Mouse (Mus musculus) left cerebral cortex, postnatal 14 days (tissue): ENCODE measurements around the gene Slc16a4. TPM values are rescaled to one million over a fixed set of nuclear protein-coding genes. Genes with fewer than 3 reads are reported as not detected.

Source experiments
- DNase-seq, 2 experiments: peaks; one replicate each; pipeline ENCODE4 v3.0.0; 2021 to 2022; ENCODE audit warnings: low spot score in 2 of 2, mixed read lengths in 1 of 2
- intact Hi-C: fragments of 180-260 bp; cut with DNase I; formaldehyde crosslinking; loops from one replicate; pipeline ENCODE4 v1.15.1; 2025
- total RNA-seq, 2 experiments: library from RNA; stranded (reverse); gene quantifications; 2 replicates each; pipeline ENCODE4 v1.2.3; 2021

Slc16a4 gene
- total RNA-seq, 2 experiments from 2014 or later: 2.4 to 2.7 TPM

- intact Hi-C loops: loop anchor here (10.0 kb wide), 1 partner anchor 117 kb away; the partner anchor contains the start of genes A630076J17Rik and Prok1
Observed at GRCm38 (mm10) chr3:107351706-107352105, 60.7 kb downstream of the Slc16a4 start.

GRCm38 (mm10) chr3:107355618-107356260 lies 64.7 kb downstream of the Slc16a4 start:
- intact Hi-C loops: loop anchor here (10.0 kb wide), 1 partner anchor 121 kb away; the partner anchor contains the start of genes A630076J17Rik and Prok1
- DNase-seq: no peak

More at GRCm38 (mm10) chr3:107351706-107352105, 60.7 kb downstream of the Slc16a4 start:
- no peak for DNase-seq

GRCm38 (mm10) chr3:107356964-107357441 lies 66.0 kb downstream of the Slc16a4 start:
- intact Hi-C loops: loop anchor here (1.0 to 10.0 kb wide), 2 partner anchors 109 to 122 kb away; partner anchors contain the start of genes A630076J17Rik and Prok1
- peak; percentile 88 to 90 for DNase-seq

GRCm38 (mm10) chr3:107357700-107358234 lies 66.7 kb downstream of the Slc16a4 start:
- intact Hi-C loops: loop anchor here (1.0 to 10.0 kb wide), 2 partner anchors 109 to 123 kb away; partner anchors contain the start of genes A630076J17Rik and Prok1
- no peak for DNase-seq

- intact Hi-C loops: no loop called here
- DNase-seq: no peak
Observed at GRCm38 (mm10) chr3:107360341-107360740, 69.3 kb downstream of the Slc16a4 start.

Other genes starting within 250 kb of the Slc16a4 start
- gene Kcna2, start 190.1 kb upstream of the Slc16a4 start, total RNA-seq: 100 to 1,000 TPM in 1 of 2 experiments, 10 to 100 TPM in 1; 97.4 to 107 TPM
- gene Kcna10, start 108.2 kb upstream of the Slc16a4 start, total RNA-seq: not detected
- gene Cym, start 69.5 kb upstream of the Slc16a4 start, total RNA-seq: not detected
- gene A630076J17Rik, start 60.6 kb upstream of the Slc16a4 start, total RNA-seq: not detected
- not detected for gene Prok1, start 51.5 kb upstream of the Slc16a4 start, total RNA-seq
- 10 to 100 TPM; 64.9 to 65.7 TPM for gene Lamtor5, start 12.4 kb upstream of the Slc16a4 start, total RNA-seq
- 10 to 100 TPM; 24.5 to 24.6 TPM for gene Rbm15, start 42.4 kb downstream of the Slc16a4 start, total RNA-seq
- gene Kcnc4, start 168.3 kb downstream of the Slc16a4 start, total RNA-seq: 10 to 100 TPM; 61.7 to 74.6 TPM
- 100 to 1,000 TPM; 365 to 381 TPM for gene Slc6a17, start 226.8 kb downstream of the Slc16a4 start, total RNA-seq